Mouse (Mus musculus): ENCODE measurements around the gene Gpn1.

DNA sequence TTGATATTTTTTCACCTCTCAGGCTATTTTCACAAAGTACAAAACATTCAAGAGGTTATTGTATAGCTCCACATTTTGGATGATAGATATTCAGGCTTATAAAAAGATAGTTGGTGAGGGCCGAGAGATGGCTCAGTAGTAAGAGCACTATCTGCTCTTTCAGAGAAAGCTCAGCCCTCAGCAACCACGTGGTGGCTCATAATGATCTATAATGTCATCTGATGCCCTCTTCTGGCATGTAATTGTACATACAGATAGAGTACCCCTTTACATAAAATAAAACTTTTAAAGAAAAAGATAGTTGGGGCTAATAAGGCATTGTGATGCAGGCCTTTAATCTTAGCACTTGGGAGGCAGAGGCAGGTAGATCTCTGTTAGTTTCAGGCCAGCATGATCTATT is 34.0 kb downstream of the Gpn1 start:
- TF ChIP-seq POLR2A (IDR thresholded peaks at IDR 0.05; ENCODE audit: low read depth, low read length), result no peak
- TF ChIP-seq CTCF (IDR thresholded peaks at IDR 0.05; ENCODE audit: extremely low read depth, insufficient read length, insufficient replicate concordance, low read depth, low read length), result no peak

Data from small intestine, adult 2 months (tissue).